Mouse (Mus musculus) limb, embryonic 12.5 days (tissue): Measurements from ENCODE around the gene Mdc1. TPM values are rescaled to one million over a fixed set of nuclear protein-coding genes. Genes with fewer than 3 reads are reported as not detected.

Source experiments
- ATAC-seq: fragments of 200-750 bp; cut with Nextera tagmentation; 2 replicates; pipeline ENCODE4 v1.8.0; 2017; ENCODE audit warnings: low read depth, moderate TSS enrichment; ENCODE audit not compliant: insufficient number of reproducible peaks, insufficient read depth, low FRiP score, low TSS enrichment
- H3K27ac ChIP-seq: fragments of 300-500 bp; sonication (generic); 2 replicates; pipeline ENCODE4 v1.5.1; 2016; ENCODE audit warnings: mild to moderate bottlenecking, moderate library complexity
- H3K27me3 ChIP-seq: fragments of 300-500 bp; sonication (generic); 2 replicates; pipeline ENCODE4 v1.6.1; 2016; ENCODE audit warnings: mild to moderate bottlenecking, moderate library complexity
- H3K36me3 ChIP-seq: fragments of 300-500 bp; sonication (generic); 2 replicates; pipeline ENCODE4 v1.6.1; 2016; ENCODE audit warnings: mild to moderate bottlenecking, moderate library complexity
- H3K4me1 ChIP-seq: fragments of 300-500 bp; sonication (generic); replicated peaks from 2 replicates; pipeline ENCODE4 v1.6.1; 2016
- H3K4me2 ChIP-seq: fragments of 300-500 bp; sonication (generic); 2 replicates; pipeline ENCODE4 v1.6.1; 2016; ENCODE audit warnings: mild to moderate bottlenecking, moderate library complexity
- H3K4me3 ChIP-seq: fragments of 300-500 bp; sonication (generic); replicated peaks from 2 replicates; pipeline ENCODE4 v1.5.1; 2016; ENCODE audit warnings: mild to moderate bottlenecking
- H3K9ac ChIP-seq: fragments of 300-500 bp; sonication (generic); replicated peaks from 2 replicates; pipeline ENCODE4 v1.6.1; 2016; ENCODE audit warnings: mild to moderate bottlenecking, moderate library complexity
- H3K9me3 ChIP-seq: fragments of 300-500 bp; sonication (generic); 2 replicates; pipeline ENCODE4 v1.6.1; 2016; ENCODE audit warnings: mild to moderate bottlenecking, moderate library complexity
- WGBS: fragments of 180-500 bp; shearing (Covaris S2); methylation state at CpG from one replicate; pipeline ENCODE4 v1.1.7; 2016; 5-methylcytosine and 5-hydroxymethylcytosine counted together
- polyA plus RNA-seq: library from polyadenylated mRNA; unstranded; fragments of >200 nt; fragmentation: Nextera tagmentation; extraction: Ambion mirVana; gene quantifications from 2 replicates; pipeline ENCODE4 v1.2.1, GENCODE M21; 2016

The Mdc1 gene
- polyA plus RNA-seq, 1 experiment from 2014 or later, result 16.9 TPM

DNA sequence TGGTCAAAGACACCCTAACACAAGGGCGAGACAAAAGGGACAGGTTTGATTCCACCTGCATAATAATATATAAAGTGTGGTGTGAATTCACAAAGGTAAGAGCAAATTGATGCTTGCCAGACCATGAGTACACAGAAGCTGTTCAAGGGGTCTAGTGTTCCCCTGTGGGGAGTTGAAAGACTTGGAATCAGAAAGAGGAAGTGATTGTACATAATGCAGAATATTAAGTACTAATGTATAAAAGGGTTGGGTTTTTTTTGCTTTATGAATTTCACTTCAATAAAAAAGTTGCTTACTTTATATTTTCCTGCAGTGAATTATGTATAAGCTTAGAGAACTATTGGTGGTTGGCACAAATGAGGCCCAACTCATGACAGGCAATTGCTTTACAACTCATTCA lies 18.1 kb downstream of the Mdc1 start:
- Histone ChIP-seq H3K9ac (no peak overlapping the region), H3K4me3 (no peak overlapping the region), H3K27ac (no peak overlapping the region), H3K4me2 (no peak overlapping the region), H3K36me3 (peaks cover 42% of the 10 kb centered on the region), H3K9me3 (no peaks in the 10 kb centered on the region), H3K4me1 (peaks cover 6% of the 10 kb centered on the region), H3K27me3 (no peaks in the 10 kb centered on the region)
- WGBS, result 98% methylated on average over 1 of the region's 1 CpGs
- no peak for ATAC-seq

DNA sequence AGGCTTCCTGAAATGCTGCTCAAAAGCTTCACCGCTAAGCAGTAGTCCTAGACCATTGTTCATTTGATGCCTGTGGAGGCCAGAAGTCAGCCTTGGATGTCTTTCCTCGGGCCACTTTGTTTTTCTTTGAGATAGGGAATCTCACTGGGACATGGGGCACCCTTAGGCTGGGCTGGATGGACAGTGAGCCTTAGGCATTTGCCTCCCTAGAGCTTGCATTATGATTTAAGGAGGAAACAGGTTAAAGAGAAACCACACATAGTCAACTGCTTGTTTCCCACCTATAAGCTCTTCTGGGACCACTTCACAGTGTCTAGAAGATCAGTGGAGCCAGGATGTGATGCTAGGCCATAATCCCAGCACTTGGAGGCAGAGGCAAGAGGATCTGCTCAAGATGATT lies 18.5 kb downstream of the Mdc1 start:
- Histone ChIP-seq H3K4me2 (no peak overlapping the region), H3K4me1 (peaks cover 11% of the 10 kb centered on the region), H3K36me3 (peaks cover 41% of the 10 kb centered on the region), H3K9me3 (no peaks in the 10 kb centered on the region), H3K9ac (no peak overlapping the region), H3K27me3 (no peaks in the 10 kb centered on the region), H3K27ac (no peak overlapping the region), H3K4me3 (no peak overlapping the region)
- no peak for ATAC-seq
- WGBS, result 77% methylated on average over 2 of the region's 2 CpGs

DNA sequence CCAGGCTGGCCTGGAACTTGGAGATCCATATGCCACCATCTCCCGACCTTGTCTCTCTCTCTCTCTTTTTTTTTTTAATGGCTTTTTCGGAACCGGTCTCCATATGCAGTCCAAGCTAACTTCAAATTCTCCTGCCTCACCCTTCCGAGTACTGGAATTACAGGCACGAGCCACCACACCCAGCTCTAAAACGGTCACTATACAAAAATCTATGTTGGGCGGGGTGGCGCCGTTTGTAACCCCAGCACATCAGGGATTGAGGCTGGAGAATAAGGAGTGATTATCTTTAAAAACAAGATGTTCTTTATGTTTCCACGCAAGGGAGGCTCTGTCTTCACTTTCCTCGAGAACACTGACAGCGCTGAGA lies 19.5 kb downstream of the Mdc1 start:
- H3K36me3 ChIP-seq, result peaks cover 35% of the 10 kb centered on the region
- peak; percentile 1; the same call in 1 of the 2 replicates for ATAC-seq
- no peaks in the 10 kb centered on the region for H3K9me3 ChIP-seq
- peak overlapping the region; percentile 79 for H3K9ac ChIP-seq
- peaks cover 15% of the 10 kb centered on the region for H3K4me1 ChIP-seq
- peak overlapping the region; percentile 67 for H3K4me2 ChIP-seq
- H3K4me3 ChIP-seq, result peak overlapping the region; percentile 73
- H3K27ac ChIP-seq, result peak overlapping the region; percentile 92
- no peaks in the 10 kb centered on the region for H3K27me3 ChIP-seq
- 5% methylated on average over 12 of the region's 12 CpGs for WGBS

DNA sequence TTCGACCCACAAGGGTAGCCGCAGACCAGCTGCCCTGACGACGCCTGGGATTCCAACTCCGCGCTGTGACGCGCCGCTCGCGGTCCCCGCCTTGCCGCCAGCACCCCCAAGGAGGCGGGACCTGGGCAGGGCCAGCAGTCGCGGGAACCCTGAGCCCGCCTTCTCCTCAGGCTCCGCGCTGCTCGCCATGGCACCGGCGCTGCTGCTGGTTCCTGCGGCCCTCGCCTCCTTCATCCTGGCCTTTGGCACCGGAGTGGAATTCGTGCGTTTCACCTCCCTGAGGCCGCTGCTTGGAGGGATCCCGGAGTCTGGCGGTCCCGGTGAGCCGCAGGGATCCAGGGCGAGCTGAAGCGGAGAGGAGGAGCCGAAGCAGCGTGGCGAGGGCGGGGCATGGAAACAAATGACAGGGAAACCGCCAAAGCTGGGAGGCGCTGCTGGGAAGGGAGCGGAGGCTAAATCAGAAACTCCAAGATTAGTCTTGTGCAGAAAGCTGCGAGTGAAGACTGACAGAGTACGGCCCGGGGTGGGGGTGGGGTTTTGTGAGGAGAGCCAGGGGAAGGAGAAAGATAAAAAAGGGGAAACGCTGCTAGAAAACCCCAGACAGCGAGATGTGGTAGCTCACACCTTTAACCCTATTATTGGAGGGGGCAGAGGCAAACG lies 20.0 kb downstream of the Mdc1 start, which contains the start of gene Nrm:
TSS of gene Nrm (plus strand) at position 121 of the 660 bp plus-strand sequence.
- H3K4me3 ChIP-seq, result peak within 1 kb of the TSS; percentile 73
- peaks cover 15% of the 10 kb centered on the region for H3K4me1 ChIP-seq
- peak within 1 kb of the TSS; percentile 92 for H3K27ac ChIP-seq
- peak within 1 kb of the TSS; percentile 79 for H3K9ac ChIP-seq
- no peaks in the 10 kb centered on the region for H3K9me3 ChIP-seq
- peaks cover 31% of the 10 kb centered on the region for H3K36me3 ChIP-seq
- H3K4me2 ChIP-seq, result peak within 1 kb of the TSS; percentile 67
- H3K27me3 ChIP-seq, result no peaks in the 10 kb centered on the region
- peak; percentile 89 for ATAC-seq
- under 1% methylated on average over 47 of the region's 47 CpGs for WGBS

DNA sequence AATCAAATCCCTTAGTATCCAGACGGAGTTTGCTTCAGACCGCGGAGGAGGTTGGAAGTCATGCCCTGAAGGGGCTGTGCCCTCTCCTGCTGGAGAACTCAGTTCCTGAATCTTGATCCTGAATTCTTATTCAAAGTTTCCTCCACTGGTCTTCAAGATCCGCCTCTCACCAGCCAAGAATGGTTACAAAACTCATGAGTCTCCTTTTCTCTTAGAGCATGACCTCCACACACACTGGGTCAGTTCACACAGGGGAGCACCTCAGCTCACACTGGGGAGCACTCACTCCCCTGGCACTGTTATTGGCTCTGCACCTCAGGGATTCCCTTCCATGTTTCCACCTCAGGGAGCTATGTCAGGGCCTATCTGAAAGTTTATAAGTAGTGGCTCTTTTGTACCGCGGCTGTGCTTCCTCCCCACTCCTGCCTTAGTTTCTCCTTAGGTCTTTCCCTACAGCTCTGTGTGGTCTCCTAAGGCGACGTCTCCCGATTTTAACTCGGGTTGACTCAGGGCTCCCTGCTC lies 23.6 kb downstream of the Mdc1 start:
- Histone ChIP-seq H3K4me2 (peak overlapping the region; percentile 98), H3K27me3 (no peaks in the 10 kb centered on the region), H3K9ac (peak overlapping the region; percentile 79), H3K4me3 (peak overlapping the region; percentile 67), H3K36me3 (peaks cover 18% of the 10 kb centered on the region; the same call in 1 of the 2 replicates), H3K27ac (peak overlapping the region; percentile 96), H3K9me3 (no peaks in the 10 kb centered on the region), H3K4me1 (peaks cover 45% of the 10 kb centered on the region)
- no peak for ATAC-seq
- 25% methylated on average over 10 of the region's 10 CpGs for WGBS

DNA sequence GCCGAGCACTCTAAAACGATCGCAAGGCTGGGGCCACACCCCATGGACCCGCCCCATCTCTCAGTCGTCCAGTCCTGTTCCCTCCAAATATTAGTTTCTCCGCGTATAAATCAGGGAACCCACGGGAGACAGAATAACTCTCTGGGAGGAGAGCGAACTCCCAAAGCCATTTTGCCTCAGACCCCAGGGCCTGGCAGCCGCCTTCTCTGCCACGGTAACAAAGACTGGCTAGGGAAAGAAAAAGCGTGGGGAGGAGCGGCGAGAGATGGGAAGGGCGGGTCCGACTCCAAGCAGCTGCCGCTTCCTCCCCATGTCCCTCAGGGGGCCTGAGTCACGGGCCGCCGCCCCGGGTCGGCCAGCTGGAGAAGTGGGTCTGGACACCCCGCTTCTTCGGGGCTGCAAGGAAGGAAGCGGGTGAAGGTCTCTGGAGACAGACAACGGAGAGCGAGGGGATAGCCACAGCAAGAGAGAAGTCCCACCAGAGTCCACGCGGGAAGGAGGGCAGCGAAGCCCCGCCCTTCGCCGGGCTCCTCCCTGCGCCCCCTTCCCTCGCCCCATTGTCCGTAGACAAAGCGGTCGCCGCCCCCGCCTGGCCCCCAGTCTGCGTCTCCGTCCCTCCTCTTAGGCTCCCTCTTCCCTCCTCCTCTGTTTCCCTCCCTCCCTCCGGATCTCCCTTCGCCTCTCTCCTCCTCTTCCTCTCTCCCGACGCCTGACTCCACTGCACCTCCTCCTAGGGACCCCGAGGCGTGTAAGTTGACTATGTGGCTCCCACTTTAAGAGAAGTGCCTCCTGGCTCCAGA lies 24.4 kb downstream of the Mdc1 start, which contains the start of gene Ppp1r18:
TSS of gene Ppp1r18 (plus strand) at position 113 of the 800 bp plus-strand sequence.
- WGBS, result under 1% methylated on average over 47 of the region's 48 CpGs
- Histone ChIP-seq H3K27me3 (no peaks in the 10 kb centered on the region), H3K4me3 (peak within 1 kb of the TSS; percentile 67), H3K4me2 (peak within 1 kb of the TSS; percentile 98), H3K9ac (peak within 1 kb of the TSS; percentile 79), H3K9me3 (0 out of 2 replicates have a peak, but pooled peaks cover 2% of the 10 kb centered on the region), H3K27ac (peak within 1 kb of the TSS; percentile 96), H3K36me3 (peaks cover 26% of the 10 kb centered on the region; the same call in 1 of the 2 replicates), H3K4me1 (peaks cover 49% of the 10 kb centered on the region)
- peak; percentile 51 for ATAC-seq

DNA sequence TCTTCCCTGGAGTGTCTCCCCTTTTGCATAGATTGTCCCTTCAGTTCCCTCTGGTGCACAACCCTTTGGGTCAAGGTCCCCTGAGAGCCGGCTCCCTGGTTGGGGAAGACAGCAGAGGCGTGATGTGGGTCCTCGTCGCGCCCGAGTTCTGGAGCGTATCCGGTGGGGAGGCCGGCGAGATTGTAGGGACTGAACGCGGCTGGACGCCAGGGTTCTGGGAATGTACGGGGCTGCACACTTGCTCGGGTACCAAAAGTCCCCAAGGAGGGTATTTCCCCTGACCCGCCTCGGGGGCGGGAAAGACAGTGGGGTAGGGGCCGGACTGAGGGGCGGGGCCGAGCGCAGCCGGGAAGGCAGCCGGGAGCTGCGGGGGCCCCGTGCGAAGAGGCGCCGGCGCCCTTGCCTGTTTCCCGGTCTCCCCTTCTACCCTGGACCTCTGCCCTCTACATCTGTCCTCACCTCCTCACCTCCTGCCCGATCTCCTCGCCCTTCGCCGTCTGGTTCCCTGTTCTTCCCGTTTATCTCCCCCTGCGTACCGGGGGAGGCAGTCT lies 25.0 kb downstream of the Mdc1 start:
- Histone ChIP-seq H3K4me3 (peak overlapping the region; percentile 67), H3K36me3 (peaks cover 33% of the 10 kb centered on the region), H3K9ac (peak overlapping the region; percentile 79), H3K4me1 (peaks cover 49% of the 10 kb centered on the region), H3K9me3 (0 out of 2 replicates have a peak, but pooled peaks cover 3% of the 10 kb centered on the region), H3K4me2 (peak overlapping the region; percentile 98), H3K27me3 (no peaks in the 10 kb centered on the region), H3K27ac (peak overlapping the region; percentile 96)
- 1% methylated on average over 31 of the region's 38 CpGs for WGBS
- ATAC-seq, result peak; percentile 44; the same call in 1 of the 2 replicates

DNA sequence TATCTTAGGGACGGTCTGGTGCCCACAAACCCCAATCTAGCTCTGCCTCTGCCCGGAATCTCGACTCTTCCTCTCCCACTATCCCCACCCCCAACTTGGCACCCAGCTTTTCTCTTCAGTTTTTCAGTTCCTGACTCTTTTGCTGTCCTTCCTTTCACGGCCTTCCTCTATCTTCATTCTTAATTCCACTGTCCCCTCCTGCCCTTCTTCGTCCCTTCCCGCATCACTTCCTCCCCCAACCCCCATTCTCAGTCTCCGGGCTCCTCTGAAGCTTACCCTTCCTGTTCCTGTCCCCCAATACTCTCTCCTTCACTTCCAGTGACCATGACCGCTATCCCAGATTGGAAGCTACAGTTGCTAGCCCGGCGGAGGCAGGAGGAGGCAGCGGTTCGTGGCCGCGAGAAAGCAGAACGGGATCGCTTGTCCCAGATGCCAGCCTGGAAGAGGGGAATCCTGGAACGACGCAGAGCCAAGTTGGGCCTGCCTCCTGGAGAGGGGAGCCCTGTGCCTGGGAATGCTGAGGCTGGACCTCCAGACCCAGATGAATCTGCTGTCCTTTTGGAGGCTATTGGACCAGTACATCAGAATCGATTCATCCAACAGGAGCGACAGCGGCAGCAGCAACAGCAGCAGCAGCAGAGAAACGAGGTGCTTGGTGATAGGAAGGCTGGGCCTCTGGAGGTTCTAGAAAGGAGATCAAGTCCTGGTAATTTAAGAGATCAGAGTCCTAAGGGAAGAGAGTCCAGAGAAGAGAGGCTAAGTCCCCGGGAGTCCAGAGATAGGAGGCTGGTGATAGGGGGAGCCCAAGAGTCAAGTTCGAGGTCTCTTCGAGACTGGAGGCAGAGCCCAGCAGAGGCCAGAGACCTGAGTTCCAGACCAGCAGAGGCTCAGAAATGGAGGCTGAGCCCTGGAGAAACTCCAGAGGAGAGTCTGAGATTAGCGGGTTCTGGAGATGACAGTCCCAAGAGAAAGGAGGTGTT lies 25.9 kb downstream of the Mdc1 start:
- ATAC-seq, result no peak
- Histone ChIP-seq H3K27ac (peak overlapping the region; percentile 96), H3K9ac (peak overlapping the region; percentile 79), H3K4me2 (peak overlapping the region; percentile 98), H3K27me3 (no peaks in the 10 kb centered on the region), H3K36me3 (peaks cover 39% of the 10 kb centered on the region), H3K4me1 (peaks cover 49% of the 10 kb centered on the region), H3K9me3 (0 out of 2 replicates have a peak, but pooled peaks cover 3% of the 10 kb centered on the region), H3K4me3 (peak overlapping the region; percentile 67)
- 8% methylated on average over 26 of the region's 26 CpGs for WGBS

DNA sequence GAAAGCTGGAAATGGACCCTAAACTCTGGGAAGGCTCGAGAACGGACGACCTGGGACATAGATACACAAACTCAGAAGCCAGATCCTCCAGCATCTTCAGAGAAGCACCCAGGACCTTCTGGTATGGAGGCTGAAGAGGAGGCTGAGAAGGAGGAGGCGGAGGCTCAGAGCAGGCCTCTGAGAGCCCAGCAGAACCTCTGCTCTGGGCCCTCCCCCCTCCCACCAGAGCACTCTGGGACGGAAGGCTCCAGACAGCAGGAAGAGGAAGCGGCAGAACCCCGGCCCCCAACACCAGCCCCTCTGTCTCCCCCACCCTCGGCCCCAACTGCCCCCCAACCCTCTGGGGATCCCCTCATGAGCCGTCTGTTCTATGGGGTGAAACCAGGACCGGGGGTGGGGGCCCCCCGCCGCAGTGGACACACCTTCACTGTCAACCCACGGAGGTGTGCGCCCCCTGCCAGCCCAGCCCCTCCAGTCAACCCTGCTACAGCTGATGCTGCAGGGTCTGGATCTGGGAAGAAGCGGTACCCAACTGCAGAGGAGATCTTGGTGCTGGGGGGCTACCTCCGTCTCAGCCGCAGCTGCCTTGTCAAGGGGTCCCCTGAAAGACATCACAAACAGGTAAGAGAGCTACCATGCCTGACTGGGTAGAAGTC lies 27.0 kb downstream of the Mdc1 start:
- Histone ChIP-seq H3K4me1 (peaks cover 50% of the 10 kb centered on the region), H3K36me3 (peaks cover 47% of the 10 kb centered on the region), H3K27ac (peak overlapping the region; percentile 76)

DNA sequence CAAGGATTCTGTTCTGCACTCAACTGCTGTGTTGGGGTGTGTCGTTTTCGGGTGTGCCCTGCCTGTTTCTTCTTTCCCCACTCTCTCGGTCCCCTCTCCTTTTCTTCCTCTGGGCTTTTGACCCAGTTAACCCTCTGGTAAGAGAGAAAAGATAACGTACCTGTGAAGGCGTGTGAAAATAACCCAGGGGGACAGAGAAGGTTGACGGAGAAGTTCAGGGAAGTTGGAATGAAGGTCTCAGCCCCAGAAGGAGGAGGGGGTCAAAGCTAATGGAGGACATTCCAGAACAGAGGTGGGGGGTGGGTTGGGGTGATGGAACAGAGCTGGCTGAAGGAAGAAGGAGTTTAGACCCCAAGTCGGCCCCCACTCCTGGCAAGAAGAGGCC lies 27.6 kb downstream of the Mdc1 start:
- WGBS, result 7% methylated on average over 7 of the region's 7 CpGs
- Histone ChIP-seq H3K9ac (peak overlapping the region; percentile 79), H3K4me1 (peaks cover 55% of the 10 kb centered on the region), H3K27ac (peak overlapping the region; percentile 76), H3K36me3 (peaks cover 47% of the 10 kb centered on the region), H3K4me2 (peak overlapping the region; percentile 98), H3K27me3 (no peaks in the 10 kb centered on the region), H3K4me3 (peak overlapping the region; percentile 67), H3K9me3 (0 out of 2 replicates have a peak, but pooled peaks cover 3% of the 10 kb centered on the region)
- ATAC-seq, result no peak

More for the DNA sequence above, 27.0 kb downstream of the Mdc1 start:
- Histone ChIP-seq H3K27me3 (no peaks in the 10 kb centered on the region), H3K9me3 (0 out of 2 replicates have a peak, but pooled peaks cover 3% of the 10 kb centered on the region), H3K4me2 (peak overlapping the region; percentile 98), H3K4me3 (peak overlapping the region; percentile 67), H3K9ac (peak overlapping the region; percentile 79)
- ATAC-seq, result no peak
- 33% methylated on average over 17 of the region's 17 CpGs for WGBS
